ENCODE assay signal across 30 mouse cellular contexts in genomic region chr14:47465468-47466175, GRCm38 (mm10). TPM values are rescaled to one million over a fixed set of nuclear protein-coding genes. Genes with fewer than 3 reads are reported as not detected.
DNase-seq lines count a peak whose midpoint lies in the region; ATAC-seq and TF ChIP-seq lines count a peak whose summit lies in the region.
"Had no signal": no experiment of that assay in that cellular context is flagged by ENCODE, and none has a peak within 500 bp of the region (broad histone marks: within the 10 kb centered on the region; RNA-seq: fewer than 3 reads in every experiment).

No protein-coding gene starts in this region.

- H3K27me3 ChIP-seq in forebrain, embryonic 14.5 days (replicated peaks; ENCODE audit: control insufficient read depth, insufficient read depth, low read length), result no peaks in the 10 kb centered on the region
- H3K27me3 ChIP-seq in forebrain, embryonic 12.5 days, result no peaks in the 10 kb centered on the region
- H3K27me3 ChIP-seq in liver, adult 2 months (ENCODE audit: control insufficient read depth, insufficient read depth, low read length), result no peaks in the 10 kb centered on the region
- H3K27me3 ChIP-seq in testis, adult 2 months (ENCODE audit: control insufficient read depth, insufficient read depth, low read length), result no peaks in the 10 kb centered on the region
- H3K27me3 ChIP-seq: embryonic facial prominence, embryonic 12.5 days; heart, embryonic 15.5 days; hindbrain, embryonic 12.5 days; midbrain, embryonic 12.5 days; neural tube, embryonic 12.5 days had no signal

- no peaks in the 10 kb centered on the region for H3K9me3 ChIP-seq in forebrain, embryonic 14.5 days (replicated peaks; ENCODE audit: control insufficient read depth, low read length)
- no peaks in the 10 kb centered on the region for H3K9me3 ChIP-seq in forebrain, embryonic 12.5 days
- H3K9me3 ChIP-seq: embryonic facial prominence, embryonic 12.5 days; heart, embryonic 15.5 days; hindbrain, embryonic 12.5 days; limb, embryonic 12.5 days; megakaryocyte, embryonic 14.5 days; midbrain, embryonic 12.5 days; neural tube, embryonic 12.5 days had no signal

- TF ChIP-seq POLR2A in liver, adult 2 months (IDR thresholded peaks at IDR 0.05; ENCODE audit: extremely low read depth, insufficient read depth, low read length), result no peak
- TF ChIP-seq POLR2A in testis, adult 2 months (IDR thresholded peaks at IDR 0.05; ENCODE audit: control insufficient read depth, low read depth, low read length), result no peak

- H3K36me3 ChIP-seq in forebrain, embryonic 14.5 days (ENCODE audit: control insufficient read depth, insufficient read depth, low read length), result no peaks in the 10 kb centered on the region
- no peaks in the 10 kb centered on the region for H3K36me3 ChIP-seq in forebrain, embryonic 12.5 days (replicated peaks)
- H3K36me3 ChIP-seq in liver, adult 2 months (ENCODE audit: control insufficient read depth, insufficient read depth, low read length), result no peaks in the 10 kb centered on the region
- H3K36me3 ChIP-seq in testis, adult 2 months (ENCODE audit: control insufficient read depth, insufficient read depth, low read length), result no peaks in the 10 kb centered on the region
- H3K36me3 ChIP-seq: embryonic facial prominence, embryonic 12.5 days; heart, embryonic 15.5 days; hindbrain, embryonic 12.5 days; limb, embryonic 12.5 days; midbrain, embryonic 12.5 days; neural tube, embryonic 12.5 days had no signal

- no peak overlapping the region for H3K27ac ChIP-seq in forebrain, embryonic 14.5 days (ENCODE audit: low read depth, low read length)
- H3K27ac ChIP-seq in forebrain, embryonic 12.5 days, result no peak overlapping the region
- H3K27ac ChIP-seq in liver, adult 2 months (replicated peaks; ENCODE audit: insufficient read depth, low read depth, low read length), result no peak overlapping the region
- H3K27ac ChIP-seq in testis, adult 2 months (ENCODE audit: control insufficient read depth, insufficient read depth, low read depth, low read length), result peak overlapping the region; percentile 46
- H3K27ac ChIP-seq: embryonic facial prominence, embryonic 12.5 days; heart, embryonic 15.5 days; hindbrain, embryonic 12.5 days; hindbrain, postnatal 0 days; layer of hippocampus, adult 2 months; left cerebral cortex, adult 2 months; limb, embryonic 12.5 days; midbrain, embryonic 12.5 days; neural tube, embryonic 12.5 days had no signal

- 55% methylated on average over 7 of the region's 7 CpGs for WGBS in forebrain, embryonic 14.5 days
- WGBS in forebrain, embryonic 12.5 days, result 58% methylated on average over 7 of the region's 7 CpGs
- 23% methylated on average over 7 of the region's 7 CpGs for WGBS in liver, adult 2 months

- H3K4me1 ChIP-seq in forebrain, embryonic 14.5 days (ENCODE audit: control insufficient read depth, insufficient read depth, low read length), result no peaks in the 10 kb centered on the region
- no peaks in the 10 kb centered on the region for H3K4me1 ChIP-seq in forebrain, embryonic 12.5 days
- H3K4me1 ChIP-seq in liver, adult 2 months (ENCODE audit: control insufficient read depth, insufficient read depth, low read length), result peaks cover 10% of the 10 kb centered on the region
- peaks cover 4% of the 10 kb centered on the region for H3K4me1 ChIP-seq in testis, adult 2 months (ENCODE audit: control insufficient read depth, insufficient read depth, low read length)
- H3K4me1 ChIP-seq: embryonic facial prominence, embryonic 12.5 days; heart, embryonic 15.5 days; hindbrain, embryonic 12.5 days; limb, embryonic 12.5 days; megakaryocyte, embryonic 14.5 days; midbrain, embryonic 12.5 days; neural tube, embryonic 12.5 days had no signal

- H3K4me3 ChIP-seq in forebrain, embryonic 14.5 days (ENCODE audit: low read depth, low read length), result no peak overlapping the region
- H3K4me3 ChIP-seq in forebrain, embryonic 12.5 days (replicated peaks), result no peak overlapping the region
- no peak overlapping the region for H3K4me3 ChIP-seq in liver, adult 2 months (ENCODE audit: insufficient read depth, low read depth, low read length)
- H3K4me3 ChIP-seq in testis, adult 2 months (ENCODE audit: control insufficient read depth, low read depth, low read length), result peak overlapping the region; percentile 17; the same call in 1 of the 2 replicates
- H3K4me3 ChIP-seq: embryonic facial prominence, embryonic 12.5 days; heart, embryonic 15.5 days; hindbrain, embryonic 12.5 days; layer of hippocampus, adult 2 months; left cerebral cortex, adult 2 months; limb, embryonic 12.5 days; megakaryocyte, embryonic 14.5 days; midbrain, embryonic 12.5 days; myocyte; neural tube, embryonic 12.5 days had no signal

- H3K79me2 ChIP-seq in liver, adult 2 months (ENCODE audit: control insufficient read depth, insufficient read depth, low read length), result no peaks in the 10 kb centered on the region

- TF ChIP-seq CTCF in liver, adult 2 months (IDR thresholded peaks at IDR 0.05; ENCODE audit: low read depth, low read length), result no peak
- no peak for TF ChIP-seq CTCF in testis, adult 2 months (IDR thresholded peaks at IDR 0.05; ENCODE audit: control insufficient read depth, insufficient read depth, insufficient replicate concordance, low read depth, low read length)

- no peak overlapping the region for H3K9ac ChIP-seq in forebrain, embryonic 14.5 days (ENCODE audit: low read length)
- H3K9ac ChIP-seq in forebrain, embryonic 12.5 days, result no peak overlapping the region
- no peak overlapping the region for H3K9ac ChIP-seq in liver, adult 2 months (ENCODE audit: low read depth, low read length)
- H3K9ac ChIP-seq: embryonic facial prominence, embryonic 12.5 days; heart, embryonic 15.5 days; hindbrain, embryonic 12.5 days; limb, embryonic 12.5 days; midbrain, embryonic 12.5 days; neural tube, embryonic 12.5 days had no signal

- no peak for ATAC-seq in forebrain, embryonic 14.5 days
- no peak for ATAC-seq in forebrain, embryonic 12.5 days (ENCODE audit: low FRiP score)
- ATAC-seq: hindbrain, postnatal 0 days; Patski had no signal

- H3K4me2 ChIP-seq in forebrain, embryonic 14.5 days (ENCODE audit: low read length), result no peak overlapping the region
- H3K4me2 ChIP-seq in forebrain, embryonic 12.5 days, result no peak overlapping the region
- H3K4me2 ChIP-seq: embryonic facial prominence, embryonic 12.5 days; heart, embryonic 15.5 days; hindbrain, embryonic 12.5 days; limb, embryonic 12.5 days; midbrain, embryonic 12.5 days; neural tube, embryonic 12.5 days had no signal

- peak; percentile 59 for DNase-seq in forebrain, embryonic 14.5 days (ENCODE audit: low spot score)
- DNase-seq in liver, adult 2 months (ENCODE audit: extremely low read depth, low read depth, low spot score), result peak; percentile 71
- no peak for DNase-seq in liver
- DNase-seq in testis, postnatal 14 days (ENCODE audit: low spot score), result no peak
- DNase-seq in right cerebral cortex, adult 2 months (ENCODE audit: low spot score in 2 of 2), result no peak
- no peak for DNase-seq in layer of hippocampus, adult 11-12 months (ENCODE audit: low spot score)
- DNase-seq: adrenal gland, postnatal 10 days; cerebellum, adult 11-12 months; cerebellum, adult 9-11 months; embryo, embryonic 11 days; gastrocnemius, postnatal 14 days; kidney, adult 11 months; kidney, postnatal 25 days; lung, adult 2 months; lung, postnatal 14 days; thymus, postnatal 14 days had no signal

RNA-seq across cellular contexts. Expression of gene Fbxo34, which starts 15.4 kb away (rescaled TPM):
- polyA plus RNA-seq in forebrain, embryonic 14.5 days (2014; fragmentation: Nextera tagmentation; extraction: Ambion mirVana), result 23.0 and 27.5 TPM in 2 replicates
- polyA plus RNA-seq in forebrain, embryonic 12.5 days (2016; fragmentation: Nextera tagmentation; extraction: Ambion mirVana), result 22.1 and 22.8 TPM in 2 replicates
- total RNA-seq in liver, adult 2 months (2014; rRNA removed), result 12.7 and 15.6 TPM in 2 replicates
- 7.3 and 9.7 TPM in 2 replicates for polyA plus RNA-seq in liver, adult 2 months (2012; rRNA removed)
- 51.5 and 52.5 TPM in 2 replicates for polyA plus RNA-seq in testis, adult 2 months (2012; rRNA removed)

RNA-seq across cellular contexts. Expression of gene Dlgap5, which starts 47.4 kb away (rescaled TPM):
- 18.3 and 23.5 TPM in 2 replicates for polyA plus RNA-seq in forebrain, embryonic 14.5 days (2014; fragmentation: Nextera tagmentation; extraction: Ambion mirVana)
- 63.1 and 63.6 TPM in 2 replicates for polyA plus RNA-seq in forebrain, embryonic 12.5 days (2016; fragmentation: Nextera tagmentation; extraction: Ambion mirVana)
- total RNA-seq in liver, adult 2 months (2014; rRNA removed), result 0.74 and 1.2 TPM in 2 replicates
- 0.04 TPM in 1 of 2 replicates, not detected in the other for polyA plus RNA-seq in liver, adult 2 months (2012; rRNA removed)
- 5.3 and 5.9 TPM in 2 replicates for polyA plus RNA-seq in testis, adult 2 months (2012; rRNA removed)

Comparison
In these comparisons a context has a peak if more than half of its experiments do, and no peak if none do; other contexts are left out.
1. DNase-seq: peak in forebrain, embryonic 14.5 days (single experiment) and liver, adult 2 months (single experiment); none in liver (single experiment), testis, postnatal 14 days (single experiment), right cerebral cortex, adult 2 months (0 of 2) and layer of hippocampus, adult 11-12 months (single experiment).